Mouse (Mus musculus) intestine, embryonic 16.5 days (tissue): ENCODE results near the gene Vax1. TPM values are rescaled to one million over a fixed set of nuclear protein-coding genes. Genes with fewer than 3 reads are reported as not detected.
A peak's percentile ranks its signal among the peaks of the same experiment; 100 is the strongest.

ENCODE experiments used
- ATAC-seq: fragments of 200-750 bp; cut with Nextera tagmentation; 2 replicates; pipeline ENCODE4 v1.8.0; 2017; ENCODE audit warnings: moderate TSS enrichment, moderate library complexity
- H3K27ac ChIP-seq: fragments of 300-500 bp; sonication (generic); 2 replicates; pipeline ENCODE4 v1.5.1; 2014; ENCODE audit warnings: mild to moderate bottlenecking, low read length
- H3K27me3 ChIP-seq: fragments of 300-500 bp; sonication (generic); replicated peaks from 2 replicates; pipeline ENCODE4 v1.6.1; 2014; ENCODE audit warnings: low read length, control low read depth, mixed read lengths; ENCODE audit not compliant: control insufficient read depth, insufficient read depth
- H3K36me3 ChIP-seq: fragments of 300-500 bp; sonication (generic); 2 replicates; pipeline ENCODE4 v1.6.1; 2014; ENCODE audit warnings: low read length, control low read depth; ENCODE audit not compliant: control insufficient read depth, insufficient read depth
- H3K4me1 ChIP-seq: fragments of 300-500 bp; sonication (generic); 2 replicates; pipeline ENCODE4 v1.6.1; 2014; ENCODE audit warnings: low read length, control low read depth, mixed read lengths; ENCODE audit not compliant: control insufficient read depth, insufficient read depth
- H3K4me2 ChIP-seq: fragments of 300-500 bp; sonication (generic); 2 replicates; pipeline ENCODE4 v1.6.1; 2014; ENCODE audit warnings: low read depth, low read length, control low read depth
- H3K4me3 ChIP-seq: fragments of 300-500 bp; sonication (generic); 2 replicates; pipeline ENCODE4 v1.5.1; 2014; ENCODE audit warnings: mild to moderate bottlenecking, low read length
- H3K9ac ChIP-seq: fragments of 300-500 bp; sonication (generic); 2 replicates; pipeline ENCODE4 v1.6.1; 2014; ENCODE audit warnings: low read depth, low read length
- H3K9me3 ChIP-seq: fragments of 300-500 bp; sonication (generic); 2 replicates; pipeline ENCODE4 v1.6.1; 2016; ENCODE audit warnings: low read length, control low read depth; ENCODE audit not compliant: control insufficient read depth
- WGBS: fragments of 180-500 bp; shearing (Covaris S2); extraction: QIAGEN DNeasy Blood & Tissue Kit; methylation state at CpG from one replicate; pipeline ENCODE4 v1.1.7; 2014; 5-methylcytosine and 5-hydroxymethylcytosine counted together
- polyA plus RNA-seq: library from polyadenylated mRNA; unstranded; fragments of >200 nt; fragmentation: Nextera tagmentation; extraction: Ambion mirVana; gene quantifications from 2 replicates; pipeline ENCODE4 v1.2.1, GENCODE M21; 2015

Gene Vax1
- polyA plus RNA-seq, 1 experiment from 2014 or later, result not detected

DNA sequence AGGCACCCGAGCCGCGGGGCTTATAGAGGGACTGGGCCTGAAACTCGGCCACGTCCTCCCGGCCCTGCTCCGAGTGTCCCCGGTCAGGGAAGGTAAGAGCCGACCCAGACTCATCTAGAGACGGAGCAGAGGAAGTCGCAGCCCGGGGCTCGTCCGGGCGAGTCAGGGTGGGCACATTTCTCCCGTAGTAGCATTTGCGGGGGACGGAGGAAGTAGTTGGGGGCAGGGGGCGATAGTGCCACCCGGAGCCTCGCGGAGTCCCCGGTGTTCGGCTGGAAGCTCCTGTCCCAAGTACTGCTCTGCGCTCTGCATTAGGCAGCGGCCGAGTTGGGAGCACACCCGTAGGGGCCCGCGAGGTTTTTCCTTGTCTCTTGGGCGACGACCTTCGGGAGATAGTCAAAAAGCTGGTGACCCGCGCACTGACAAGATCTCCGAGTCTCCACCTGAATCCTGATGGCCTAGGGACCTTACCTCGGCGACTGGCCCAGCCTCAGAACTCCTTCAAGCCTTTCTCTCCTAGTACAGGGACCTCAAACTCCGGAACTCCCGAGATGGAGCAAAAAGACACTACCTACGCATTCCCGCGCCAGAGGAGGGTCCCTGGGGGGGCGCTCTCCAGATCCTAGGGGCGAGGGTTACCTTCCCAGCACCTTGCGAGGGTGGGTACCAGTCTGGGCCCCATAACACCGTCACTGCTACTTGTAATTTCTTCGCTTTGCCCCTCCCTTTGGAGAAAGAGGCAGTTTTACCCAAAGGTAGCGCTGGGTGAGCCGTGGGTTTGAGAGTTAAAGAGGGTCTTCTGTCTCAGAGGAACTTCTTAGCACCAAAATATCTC is 24.3 kb upstream of the Vax1 start:
- H3K27me3 ChIP-seq, result peaks cover 63% of the 10 kb centered on the region
- ATAC-seq, result 0 out of 2 replicates have a peak, but pooled peaks have one; percentile 26
- no peaks in the 10 kb centered on the region for H3K9me3 ChIP-seq
- no peaks in the 10 kb centered on the region for H3K4me1 ChIP-seq
- H3K27ac ChIP-seq, result no peak overlapping the region
- peak overlapping the region; percentile 24 for H3K4me3 ChIP-seq
- H3K4me2 ChIP-seq, result peak overlapping the region; percentile 23
- H3K36me3 ChIP-seq, result no peaks in the 10 kb centered on the region
- WGBS, result under 1% methylated on average over 50 of the region's 50 CpGs
- H3K9ac ChIP-seq, result no peak overlapping the region

DNA sequence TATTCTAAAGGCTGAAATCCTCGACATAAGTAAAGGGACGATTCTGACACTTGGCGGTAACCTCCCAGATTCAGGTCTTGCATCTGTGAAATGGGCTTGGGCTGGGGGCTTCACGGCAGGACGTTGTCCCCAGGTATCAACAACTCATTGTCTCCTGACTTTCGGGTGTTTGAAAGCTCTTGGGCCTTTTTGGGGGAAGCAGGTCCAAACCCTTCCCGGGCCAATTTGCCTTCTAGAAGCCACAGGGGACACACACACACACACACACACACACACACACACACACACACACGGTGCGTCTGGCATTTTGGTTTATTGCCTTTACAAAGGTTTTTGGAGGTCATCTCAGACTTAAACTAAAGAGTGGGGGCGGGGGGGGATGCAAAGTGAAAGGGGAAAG is 23.6 kb upstream of the Vax1 start:
- peaks cover 71% of the 10 kb centered on the region for H3K27me3 ChIP-seq

DNA sequence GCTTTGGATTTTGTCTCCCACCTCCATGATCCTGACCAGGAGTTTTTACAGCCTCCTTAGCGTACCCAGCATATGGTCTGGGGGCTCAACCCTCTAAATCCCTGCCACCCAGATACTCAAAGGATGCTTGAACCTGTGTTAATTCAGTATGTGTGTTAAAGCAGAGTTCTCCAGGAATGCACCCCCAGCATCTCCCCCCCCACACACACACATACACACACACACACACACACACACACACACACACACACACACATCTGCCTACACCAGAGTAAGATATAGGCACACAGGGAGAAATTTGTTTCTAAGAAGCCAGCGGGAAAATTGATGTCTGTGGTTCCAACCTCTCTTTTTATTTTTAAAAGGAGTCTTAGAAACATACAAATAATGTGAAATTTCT is 22.6 kb upstream of the Vax1 start:
- Histone ChIP-seq H3K27ac (no peak overlapping the region), H3K36me3 (no peaks in the 10 kb centered on the region), H3K9ac (no peak overlapping the region), H3K4me1 (no peaks in the 10 kb centered on the region), H3K27me3 (peaks cover 72% of the 10 kb centered on the region), H3K4me2 (no peak overlapping the region), H3K9me3 (no peaks in the 10 kb centered on the region), H3K4me3 (no peak overlapping the region)
- ATAC-seq, result no peak
- WGBS, result 4% methylated on average over 2 of the region's 2 CpGs

More for the DNA sequence above, 23.6 kb upstream of the Vax1 start:
- Histone ChIP-seq H3K4me3 (no peak overlapping the region), H3K27ac (no peak overlapping the region), H3K4me2 (peak overlapping the region; percentile 23), H3K9ac (no peak overlapping the region), H3K4me1 (no peaks in the 10 kb centered on the region), H3K9me3 (no peaks in the 10 kb centered on the region), H3K36me3 (no peaks in the 10 kb centered on the region)
- 2% methylated on average over 10 of the region's 10 CpGs for WGBS
- ATAC-seq, result no peak

DNA sequence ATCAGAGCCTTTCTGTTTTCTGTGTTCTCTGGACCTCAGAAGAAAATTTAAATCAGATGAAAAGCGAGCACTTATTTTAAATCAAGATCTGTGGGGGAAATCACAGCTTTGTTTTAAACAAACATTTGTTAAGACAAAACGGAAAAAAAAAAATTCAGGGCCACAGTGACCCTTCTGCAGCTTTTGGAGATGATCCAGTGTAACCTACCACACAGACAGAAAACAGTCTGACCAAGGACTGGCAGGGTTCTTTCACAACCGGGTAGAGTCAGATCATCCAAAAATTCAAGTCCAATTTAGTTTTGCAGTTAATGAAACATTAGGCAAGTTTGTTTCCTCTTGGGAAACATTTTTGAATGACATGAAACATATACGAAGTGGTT is 21.3 kb upstream of the Vax1 start:
- H3K4me1 ChIP-seq, result no peaks in the 10 kb centered on the region
- no peak overlapping the region for H3K9ac ChIP-seq
- no peaks in the 10 kb centered on the region for H3K9me3 ChIP-seq
- H3K27me3 ChIP-seq, result peaks cover 63% of the 10 kb centered on the region
- WGBS, result 11% methylated on average over 4 of the region's 4 CpGs
- no peaks in the 10 kb centered on the region for H3K36me3 ChIP-seq
- H3K4me3 ChIP-seq, result no peak overlapping the region
- no peak overlapping the region for H3K27ac ChIP-seq
- ATAC-seq, result no peak
- no peak overlapping the region for H3K4me2 ChIP-seq

DNA sequence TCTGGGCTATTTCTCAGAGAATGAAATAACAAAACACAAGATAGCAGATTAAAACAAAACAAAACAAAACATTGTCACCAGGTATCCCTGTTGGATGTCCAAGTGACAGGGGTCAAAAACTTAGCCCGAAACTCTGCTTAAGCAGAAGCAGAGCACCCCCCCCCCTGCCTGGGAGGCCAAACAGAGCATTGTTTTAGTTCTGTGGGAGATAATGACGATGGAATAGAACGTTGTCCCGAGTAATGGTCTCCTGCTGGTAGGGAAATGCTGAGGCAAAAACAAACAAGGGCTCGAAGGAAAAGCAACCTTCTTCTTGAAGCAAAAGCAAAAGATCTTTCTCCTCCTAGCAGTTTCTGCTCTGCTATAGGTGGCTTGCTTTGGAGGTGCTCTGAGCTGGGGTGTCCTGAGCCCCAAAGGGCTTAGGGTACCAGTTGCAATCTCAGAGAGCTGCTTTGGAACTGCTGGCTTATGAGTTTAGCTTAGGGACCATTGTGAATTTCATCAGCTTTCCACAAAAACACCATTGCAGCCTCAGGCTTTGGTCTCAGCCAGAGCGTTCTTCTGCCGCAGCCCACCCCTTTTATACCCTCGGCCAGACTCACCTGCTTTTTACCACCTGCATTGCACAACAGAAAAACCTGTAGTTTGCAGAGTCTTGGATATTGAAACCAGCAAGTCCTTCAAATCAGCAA is 20.7 kb upstream of the Vax1 start:
- Histone ChIP-seq H3K4me1 (no peaks in the 10 kb centered on the region), H3K9me3 (no peaks in the 10 kb centered on the region), H3K36me3 (no peaks in the 10 kb centered on the region), H3K4me3 (no peak overlapping the region), H3K4me2 (no peak overlapping the region), H3K27ac (no peak overlapping the region), H3K9ac (no peak overlapping the region), H3K27me3 (peaks cover 57% of the 10 kb centered on the region)
- no peak for ATAC-seq
- 3% methylated on average over 8 of the region's 8 CpGs for WGBS

DNA sequence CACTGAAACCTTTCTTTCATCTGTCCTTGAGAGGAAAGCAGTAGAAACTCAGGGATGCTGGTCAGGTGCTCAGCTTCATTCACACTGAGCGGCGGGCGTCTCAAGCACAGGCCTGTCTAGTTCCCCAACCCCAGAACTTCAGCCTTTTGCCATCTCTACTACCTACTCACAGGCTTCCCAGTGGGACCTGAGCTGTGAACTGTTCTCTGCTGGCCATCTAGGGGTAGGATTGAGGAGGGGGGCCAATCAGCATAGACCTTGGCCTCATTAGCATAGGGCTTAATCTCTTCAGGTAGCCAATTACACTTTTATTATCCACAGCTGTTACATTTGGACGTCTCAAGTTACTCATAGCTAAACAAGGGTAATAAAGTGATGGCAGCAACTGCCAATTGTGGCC is 19.1 kb upstream of the Vax1 start:
- H3K4me3 ChIP-seq, result no peak overlapping the region
- no peaks in the 10 kb centered on the region for H3K36me3 ChIP-seq
- H3K9ac ChIP-seq, result no peak overlapping the region
- ATAC-seq, result peak; percentile 48; the same call in 1 of the 2 replicates
- H3K9me3 ChIP-seq, result no peaks in the 10 kb centered on the region
- no peaks in the 10 kb centered on the region for H3K4me1 ChIP-seq
- peaks cover 53% of the 10 kb centered on the region for H3K27me3 ChIP-seq
- no peak overlapping the region for H3K27ac ChIP-seq
- WGBS, result 14% methylated on average over 4 of the region's 4 CpGs
- H3K4me2 ChIP-seq, result no peak overlapping the region

DNA sequence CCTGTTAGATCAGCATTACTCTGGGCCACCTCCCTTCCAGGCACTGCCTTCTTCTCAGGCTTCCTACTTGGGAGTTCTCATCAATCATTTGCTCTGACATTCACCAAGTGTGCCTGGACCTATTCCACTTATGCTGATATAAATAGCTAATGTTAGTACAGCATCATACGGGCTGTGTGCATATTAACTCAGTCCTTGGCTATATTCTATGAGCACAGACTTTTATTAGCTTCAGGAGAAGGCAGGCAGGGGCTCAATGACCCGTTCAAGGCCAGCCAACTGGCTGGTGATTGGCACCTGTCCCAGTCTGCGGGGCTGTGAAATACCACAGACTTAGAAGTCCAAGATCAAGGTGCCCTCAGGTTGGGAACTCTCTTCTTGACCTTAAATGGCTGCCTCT is 14.1 kb upstream of the Vax1 start:
- no peak for ATAC-seq
- H3K9ac ChIP-seq, result no peak overlapping the region
- H3K36me3 ChIP-seq, result no peaks in the 10 kb centered on the region
- no peaks in the 10 kb centered on the region for H3K9me3 ChIP-seq
- WGBS, result 29% methylated on average over 3 of the region's 3 CpGs
- no peak overlapping the region for H3K4me2 ChIP-seq
- no peak overlapping the region for H3K4me3 ChIP-seq
- no peak overlapping the region for H3K27ac ChIP-seq
- H3K27me3 ChIP-seq, result peaks cover 23% of the 10 kb centered on the region; the same call in 1 of the 2 replicates
- H3K4me1 ChIP-seq, result no peaks in the 10 kb centered on the region

DNA sequence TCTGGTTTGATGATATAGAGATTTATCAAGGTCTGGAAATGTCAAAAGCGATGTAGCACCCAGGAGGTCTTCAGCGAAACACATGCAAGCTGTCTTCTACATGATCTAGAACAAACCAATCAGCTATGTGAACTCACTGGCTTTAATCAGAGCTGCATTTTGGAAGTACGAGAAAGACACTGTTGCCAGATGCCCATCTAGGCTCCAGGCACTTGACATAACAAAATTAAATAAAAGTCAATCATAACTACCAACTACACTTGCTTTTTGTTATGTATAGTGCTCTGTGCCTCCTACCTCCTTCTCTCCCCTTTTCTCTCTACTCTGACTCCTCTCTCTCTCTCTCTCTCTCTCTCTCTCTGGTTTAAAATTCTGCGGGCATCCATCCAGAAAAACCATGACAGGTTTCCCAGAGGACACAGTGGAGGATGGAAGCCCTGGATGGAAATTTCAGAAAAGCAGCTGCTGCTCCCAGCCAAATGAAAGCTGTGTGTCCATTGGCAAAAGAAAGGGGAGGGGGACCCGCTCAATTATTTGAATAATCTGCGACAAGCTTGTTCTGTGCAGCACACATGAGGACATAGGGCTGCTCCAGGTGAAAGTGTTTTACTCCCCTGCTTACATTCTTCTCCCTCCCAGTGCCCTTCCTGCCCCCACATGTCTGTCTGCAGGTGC is 3.6 kb upstream of the Vax1 start:
- no peaks in the 10 kb centered on the region for H3K36me3 ChIP-seq
- H3K27me3 ChIP-seq, result peaks cover 78% of the 10 kb centered on the region
- WGBS, result 11% methylated on average over 6 of the region's 6 CpGs
- no peaks in the 10 kb centered on the region for H3K9me3 ChIP-seq
- H3K4me2 ChIP-seq, result no peak overlapping the region
- H3K9ac ChIP-seq, result no peak overlapping the region
- H3K4me1 ChIP-seq, result peaks cover 12% of the 10 kb centered on the region
- H3K27ac ChIP-seq, result no peak overlapping the region
- H3K4me3 ChIP-seq, result no peak overlapping the region
- no peak for ATAC-seq

DNA sequence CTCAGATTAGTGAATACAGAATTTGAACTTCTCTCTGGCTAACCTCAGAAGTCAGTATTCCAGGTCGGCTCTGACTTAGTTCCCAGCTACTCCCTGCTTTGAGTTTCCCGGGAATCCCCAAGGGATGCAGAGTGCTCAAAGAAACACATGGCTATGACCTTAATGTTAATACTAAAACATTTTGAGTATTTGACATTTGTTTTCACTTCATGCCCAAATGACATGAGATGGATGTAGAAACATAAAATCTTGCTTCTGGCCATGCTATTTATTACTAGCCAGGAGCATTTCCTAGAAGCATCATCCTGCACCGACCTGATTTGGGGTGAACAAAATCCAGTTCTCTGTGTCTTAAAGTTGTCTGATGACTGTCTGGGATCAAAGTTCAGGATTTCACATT is 2.9 kb upstream of the Vax1 start:
- no peaks in the 10 kb centered on the region for H3K9me3 ChIP-seq
- peaks cover 83% of the 10 kb centered on the region for H3K27me3 ChIP-seq
- no peak for ATAC-seq
- no peak overlapping the region for H3K27ac ChIP-seq
- 2% methylated on average over 3 of the region's 3 CpGs for WGBS
- no peak overlapping the region for H3K4me2 ChIP-seq
- no peaks in the 10 kb centered on the region for H3K36me3 ChIP-seq
- H3K4me1 ChIP-seq, result peaks cover 12% of the 10 kb centered on the region
- no peak overlapping the region for H3K9ac ChIP-seq
- H3K4me3 ChIP-seq, result no peak overlapping the region
